Mouse (Mus musculus) limb, embryonic 12.5 days (tissue): ENCODE results near the gene Cfap58. TPM values are rescaled to one million over a fixed set of nuclear protein-coding genes. Genes with fewer than 3 reads are reported as not detected.

Experiments used
- ATAC-seq: fragments of 200-750 bp; cut with Nextera tagmentation; 2 replicates; pipeline ENCODE4 v1.8.0; 2017; ENCODE audit warnings: low read depth, moderate TSS enrichment; ENCODE audit not compliant: insufficient number of reproducible peaks, insufficient read depth, low FRiP score, low TSS enrichment
- H3K27ac ChIP-seq: fragments of 300-500 bp; sonication (generic); 2 replicates; pipeline ENCODE4 v1.5.1; 2016; ENCODE audit warnings: mild to moderate bottlenecking, moderate library complexity
- H3K27me3 ChIP-seq: fragments of 300-500 bp; sonication (generic); 2 replicates; pipeline ENCODE4 v1.6.1; 2016; ENCODE audit warnings: mild to moderate bottlenecking, moderate library complexity
- H3K36me3 ChIP-seq: fragments of 300-500 bp; sonication (generic); 2 replicates; pipeline ENCODE4 v1.6.1; 2016; ENCODE audit warnings: mild to moderate bottlenecking, moderate library complexity
- H3K4me1 ChIP-seq: fragments of 300-500 bp; sonication (generic); replicated peaks from 2 replicates; pipeline ENCODE4 v1.6.1; 2016
- H3K4me2 ChIP-seq: fragments of 300-500 bp; sonication (generic); 2 replicates; pipeline ENCODE4 v1.6.1; 2016; ENCODE audit warnings: mild to moderate bottlenecking, moderate library complexity
- H3K4me3 ChIP-seq: fragments of 300-500 bp; sonication (generic); replicated peaks from 2 replicates; pipeline ENCODE4 v1.5.1; 2016; ENCODE audit warnings: mild to moderate bottlenecking
- H3K9ac ChIP-seq: fragments of 300-500 bp; sonication (generic); replicated peaks from 2 replicates; pipeline ENCODE4 v1.6.1; 2016; ENCODE audit warnings: mild to moderate bottlenecking, moderate library complexity
- H3K9me3 ChIP-seq: fragments of 300-500 bp; sonication (generic); 2 replicates; pipeline ENCODE4 v1.6.1; 2016; ENCODE audit warnings: mild to moderate bottlenecking, moderate library complexity
- WGBS: fragments of 180-500 bp; shearing (Covaris S2); methylation state at CpG from one replicate; pipeline ENCODE4 v1.1.7; 2016; 5-methylcytosine and 5-hydroxymethylcytosine counted together
- polyA plus RNA-seq: library from polyadenylated mRNA; unstranded; fragments of >200 nt; fragmentation: Nextera tagmentation; extraction: Ambion mirVana; gene quantifications from 2 replicates; pipeline ENCODE4 v1.2.1, GENCODE M21; 2016

The Cfap58 gene
- polyA plus RNA-seq, 1 experiment from 2014 or later, result 0.08 TPM

- Histone ChIP-seq H3K9ac (0 out of 2 replicates have a peak overlapping the region, but pooled peaks have one; percentile 8), H3K36me3 (peaks cover 18% of the 10 kb centered on the region; the same call in 1 of the 2 replicates), H3K27ac (peak overlapping the region; percentile 12; the same call in 1 of the 2 replicates), H3K4me2 (no peak overlapping the region), H3K9me3 (no peaks in the 10 kb centered on the region), H3K4me3 (no peak overlapping the region), H3K27me3 (no peaks in the 10 kb centered on the region), H3K4me1 (peaks cover 67% of the 10 kb centered on the region)
- no peak for ATAC-seq
- 96% methylated on average over 4 of the region's 4 CpGs for WGBS
Measured at GRCm38 (mm10) chr19:47905081-47905480, 32.4 kb upstream of the Cfap58 start.

GRCm38 (mm10) chr19:47905603-47906002 lies 31.9 kb upstream of the Cfap58 start:
- Histone ChIP-seq H3K27me3 (no peaks in the 10 kb centered on the region), H3K36me3 (peaks cover 13% of the 10 kb centered on the region; the same call in 1 of the 2 replicates), H3K9me3 (no peaks in the 10 kb centered on the region), H3K4me1 (peaks cover 67% of the 10 kb centered on the region), H3K27ac (0 out of 2 replicates have a peak overlapping the region, but pooled peaks have one; percentile 12), H3K4me3 (no peak overlapping the region), H3K9ac (no peak overlapping the region), H3K4me2 (no peak overlapping the region)
- ATAC-seq, result no peak
- 92% methylated on average over 5 of the region's 5 CpGs for WGBS

- Histone ChIP-seq H3K4me1 (peaks cover 59% of the 10 kb centered on the region), H3K4me3 (no peak overlapping the region), H3K36me3 (peaks cover 28% of the 10 kb centered on the region), H3K9me3 (no peaks in the 10 kb centered on the region), H3K27me3 (no peaks in the 10 kb centered on the region), H3K4me2 (no peak overlapping the region), H3K9ac (no peak overlapping the region), H3K27ac (no peak overlapping the region)
- WGBS, result 87% methylated on average over 9 of the region's 9 CpGs
- no peak for ATAC-seq
Measured at GRCm38 (mm10) chr19:47907596-47907995, 29.9 kb upstream of the Cfap58 start.

- H3K4me3 ChIP-seq, result peak overlapping the region; percentile 33
- peak overlapping the region; percentile 95 for H3K27ac ChIP-seq
- 13% methylated on average over 6 of the region's 6 CpGs for WGBS
- peak overlapping the region; percentile 58 for H3K4me2 ChIP-seq
- peak overlapping the region; percentile 67 for H3K9ac ChIP-seq
- H3K36me3 ChIP-seq, result peaks cover 28% of the 10 kb centered on the region
- no peaks in the 10 kb centered on the region for H3K27me3 ChIP-seq
- H3K4me1 ChIP-seq, result peaks cover 50% of the 10 kb centered on the region
- no peaks in the 10 kb centered on the region for H3K9me3 ChIP-seq
- ATAC-seq, result peak; percentile 52
Measured at GRCm38 (mm10) chr19:47908961-47909371, 28.5 kb upstream of the Cfap58 start.

GRCm38 (mm10) chr19:47909387-47910116 lies 27.9 kb upstream of the Cfap58 start:
- ATAC-seq, result peak; percentile 30; the same call in 1 of the 2 replicates
- H3K36me3 ChIP-seq, result peaks cover 30% of the 10 kb centered on the region
- H3K27me3 ChIP-seq, result no peaks in the 10 kb centered on the region
- H3K9me3 ChIP-seq, result no peaks in the 10 kb centered on the region
- H3K4me2 ChIP-seq, result peak overlapping the region; percentile 58
- H3K9ac ChIP-seq, result peak overlapping the region; percentile 67
- WGBS, result 3% methylated on average over 10 of the region's 10 CpGs
- peak overlapping the region; percentile 33 for H3K4me3 ChIP-seq
- peak overlapping the region; percentile 95 for H3K27ac ChIP-seq
- H3K4me1 ChIP-seq, result peaks cover 52% of the 10 kb centered on the region

GRCm38 (mm10) chr19:47910117-47910618 lies 27.3 kb upstream of the Cfap58 start:
- Histone ChIP-seq H3K36me3 (peaks cover 29% of the 10 kb centered on the region), H3K4me2 (peak overlapping the region; percentile 58), H3K27me3 (no peaks in the 10 kb centered on the region), H3K4me3 (peak overlapping the region; percentile 33; the same call in 1 of the 2 replicates), H3K4me1 (peaks cover 49% of the 10 kb centered on the region), H3K9ac (peak overlapping the region; percentile 67), H3K27ac (peak overlapping the region; percentile 95), H3K9me3 (no peaks in the 10 kb centered on the region)
- ATAC-seq, result no peak
- WGBS, result 41% methylated on average over 3 of the region's 4 CpGs

- H3K9ac ChIP-seq, result no peak overlapping the region
- H3K27me3 ChIP-seq, result no peaks in the 10 kb centered on the region
- H3K4me3 ChIP-seq, result no peak overlapping the region
- ATAC-seq, result no peak
- H3K36me3 ChIP-seq, result peaks cover 29% of the 10 kb centered on the region
- peaks cover 45% of the 10 kb centered on the region for H3K4me1 ChIP-seq
- peak overlapping the region; percentile 95; the same call in 1 of the 2 replicates for H3K27ac ChIP-seq
- 92% methylated on average over 4 of the region's 4 CpGs for WGBS
- no peaks in the 10 kb centered on the region for H3K9me3 ChIP-seq
- H3K4me2 ChIP-seq, result no peak overlapping the region
Measured at GRCm38 (mm10) chr19:47910751-47911150, 26.7 kb upstream of the Cfap58 start.

GRCm38 (mm10) chr19:47913344-47913743 lies 24.1 kb upstream of the Cfap58 start:
- no peaks in the 10 kb centered on the region for H3K9me3 ChIP-seq
- no peak overlapping the region for H3K27ac ChIP-seq
- H3K4me3 ChIP-seq, result no peak overlapping the region
- H3K27me3 ChIP-seq, result no peaks in the 10 kb centered on the region
- WGBS, result 62% methylated on average over 7 of the region's 7 CpGs
- H3K4me1 ChIP-seq, result peaks cover 67% of the 10 kb centered on the region
- ATAC-seq, result no peak
- peaks cover 20% of the 10 kb centered on the region for H3K36me3 ChIP-seq
- no peak overlapping the region for H3K4me2 ChIP-seq
- H3K9ac ChIP-seq, result no peak overlapping the region

GRCm38 (mm10) chr19:47914191-47914590 lies 23.3 kb upstream of the Cfap58 start:
- no peak overlapping the region for H3K9ac ChIP-seq
- H3K4me3 ChIP-seq, result no peak overlapping the region
- no peaks in the 10 kb centered on the region for H3K27me3 ChIP-seq
- no peaks in the 10 kb centered on the region for H3K9me3 ChIP-seq
- whole genome bisulfite sequencing, result 88% methylated on average over 4 of the region's 4 CpGs
- no peak for ATAC-seq
- H3K27ac ChIP-seq, result no peak overlapping the region
- H3K4me1 ChIP-seq, result peaks cover 60% of the 10 kb centered on the region
- H3K4me2 ChIP-seq, result no peak overlapping the region
- peaks cover 20% of the 10 kb centered on the region for H3K36me3 ChIP-seq

GRCm38 (mm10) chr19:47915251-47915650 lies 22.2 kb upstream of the Cfap58 start:
- Histone ChIP-seq H3K4me2 (no peak overlapping the region), H3K27ac (no peak overlapping the region), H3K9me3 (no peaks in the 10 kb centered on the region), H3K36me3 (peaks cover 20% of the 10 kb centered on the region), H3K9ac (no peak overlapping the region), H3K27me3 (no peaks in the 10 kb centered on the region), H3K4me3 (no peak overlapping the region), H3K4me1 (peaks cover 54% of the 10 kb centered on the region)
- no peak for ATAC-seq
- 93% methylated on average over 4 of the region's 4 CpGs for WGBS

GRCm38 (mm10) chr19:47917396-47917795 lies 20.1 kb upstream of the Cfap58 start:
- no peaks in the 10 kb centered on the region for H3K9me3 ChIP-seq
- no peak for ATAC-seq
- peak overlapping the region; percentile 79 for H3K4me2 ChIP-seq
- H3K4me3 ChIP-seq, result peak overlapping the region; percentile 79
- WGBS, result 24% methylated on average over 4 of the region's 4 CpGs
- H3K4me1 ChIP-seq, result peaks cover 48% of the 10 kb centered on the region
- H3K9ac ChIP-seq, result peak overlapping the region; percentile 89; the same call in 1 of the 2 replicates
- H3K36me3 ChIP-seq, result 0 out of 2 replicates have a peak, but pooled peaks cover 5% of the 10 kb centered on the region
- H3K27ac ChIP-seq, result no peak overlapping the region
- H3K27me3 ChIP-seq, result no peaks in the 10 kb centered on the region
